Mouse (Mus musculus) embryonic facial prominence, embryonic 12.5 days (tissue): ENCODE measurements around the gene Htr6. TPM values are rescaled to one million over a fixed set of nuclear protein-coding genes. Genes with fewer than 3 reads are reported as not detected.

Experiments
- ATAC-seq: fragments of 200-750 bp; cut with Nextera tagmentation; 2 replicates; pipeline ENCODE4 v1.8.0; 2017; ENCODE audit not compliant: insufficient number of reproducible peaks, insufficient read depth, low FRiP score, low TSS enrichment
- H3K27ac ChIP-seq: fragments of 300-500 bp; sonication (generic); 2 replicates; pipeline ENCODE4 v1.5.1; 2016; ENCODE audit warnings: mild to moderate bottlenecking
- H3K27me3 ChIP-seq: fragments of 300-500 bp; sonication (generic); 2 replicates; pipeline ENCODE4 v1.6.1; 2016; ENCODE audit warnings: mild to moderate bottlenecking, moderate library complexity
- H3K36me3 ChIP-seq: fragments of 300-500 bp; sonication (generic); 2 replicates; pipeline ENCODE4 v1.6.1; 2016; ENCODE audit warnings: mild to moderate bottlenecking
- H3K4me1 ChIP-seq: fragments of 300-500 bp; sonication (generic); 2 replicates; pipeline ENCODE4 v1.6.1; 2016
- H3K4me2 ChIP-seq: fragments of 300-500 bp; sonication (generic); replicated peaks from 2 replicates; pipeline ENCODE4 v1.6.1; 2016; ENCODE audit warnings: mild to moderate bottlenecking, moderate library complexity
- H3K4me3 ChIP-seq: fragments of 300-500 bp; sonication (generic); 2 replicates; pipeline ENCODE4 v1.5.1; 2016; ENCODE audit warnings: mild to moderate bottlenecking
- H3K9ac ChIP-seq: fragments of 300-500 bp; sonication (generic); 2 replicates; pipeline ENCODE4 v1.6.1; 2016; ENCODE audit warnings: mild to moderate bottlenecking, moderate library complexity
- H3K9me3 ChIP-seq: fragments of 300-500 bp; sonication (generic); 2 replicates; pipeline ENCODE4 v1.6.1; 2016; ENCODE audit warnings: mild to moderate bottlenecking, moderate library complexity
- WGBS: fragments of 180-500 bp; shearing (Covaris S2); methylation state at CpG from one replicate; pipeline ENCODE4 v1.1.7; 2016; 5-methylcytosine and 5-hydroxymethylcytosine counted together
- polyA plus RNA-seq: library from polyadenylated mRNA; unstranded; fragments of >200 nt; fragmentation: Nextera tagmentation; extraction: Ambion mirVana; gene quantifications from 2 replicates; pipeline ENCODE4 v1.2.1, GENCODE M21; 2016

Htr6 gene
- polyA plus RNA-seq, 1 experiment from 2014 or later, result 0.40 TPM

DNA sequence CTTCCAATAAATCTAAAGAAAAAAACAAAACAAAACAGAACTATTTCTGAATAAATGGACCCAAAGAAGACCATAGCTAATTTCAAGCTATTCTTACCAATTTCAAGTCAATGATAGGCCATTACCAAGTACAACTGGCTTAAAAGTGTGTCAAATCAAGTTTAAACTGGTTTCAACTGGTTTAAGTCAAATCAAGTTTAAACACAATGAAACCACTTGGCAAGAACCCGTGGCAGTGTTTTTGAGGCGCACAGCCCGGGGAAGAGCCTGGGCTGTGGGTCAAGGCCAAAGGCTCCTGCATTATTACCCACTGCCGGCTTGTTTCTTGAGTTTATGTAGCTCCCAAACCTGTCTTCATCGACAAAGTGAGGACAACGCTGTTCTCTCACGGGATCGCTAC, 25.0 kb upstream of the Htr6 start:
- Histone ChIP-seq H3K4me2 (no peak overlapping the region), H3K4me3 (no peak overlapping the region), H3K9me3 (no peaks in the 10 kb centered on the region), H3K27ac (no peak overlapping the region), H3K9ac (no peak overlapping the region), H3K4me1 (peaks cover 24% of the 10 kb centered on the region), H3K36me3 (peaks cover 27% of the 10 kb centered on the region), H3K27me3 (no peaks in the 10 kb centered on the region)
- ATAC-seq, result no peak
- WGBS, result 92% methylated on average over 8 of the region's 8 CpGs

- H3K9ac ChIP-seq, result no peak overlapping the region
- no peaks in the 10 kb centered on the region for H3K36me3 ChIP-seq
- H3K27ac ChIP-seq, result no peak overlapping the region
- no peak for ATAC-seq
- no peak overlapping the region for H3K4me3 ChIP-seq
- peaks cover 16% of the 10 kb centered on the region; the same call in 1 of the 2 replicates for H3K27me3 ChIP-seq
- H3K9me3 ChIP-seq, result no peaks in the 10 kb centered on the region
- 80% methylated on average over 5 of the region's 5 CpGs for WGBS
- no peak overlapping the region for H3K4me2 ChIP-seq
- peaks cover 16% of the 10 kb centered on the region for H3K4me1 ChIP-seq
These were observed 20.8 kb upstream of the Htr6 start for GRCm38 (mm10) chr4:139096201-139096600.

DNA sequence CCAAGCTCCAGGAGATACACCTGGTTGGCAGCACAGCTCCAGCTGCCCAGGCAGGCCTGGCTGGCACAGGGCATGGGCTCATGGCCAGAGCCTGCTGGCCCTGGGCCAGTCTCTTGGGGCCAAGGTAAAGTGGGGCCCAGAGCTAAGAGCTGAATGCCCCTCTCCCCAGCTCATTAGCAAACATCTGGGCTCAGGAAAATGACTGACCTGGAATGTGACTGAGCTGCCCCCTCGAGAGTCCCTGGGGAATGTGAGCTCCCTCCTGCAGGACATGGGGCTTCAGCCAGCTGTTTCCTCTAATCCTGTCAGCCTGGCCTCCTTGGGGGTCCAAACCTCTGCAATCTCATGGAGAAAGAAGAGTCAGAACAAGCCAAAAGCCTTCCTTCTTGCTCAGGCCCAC, 20.0 kb upstream of the Htr6 start:
- Histone ChIP-seq H3K4me1 (peaks cover 21% of the 10 kb centered on the region), H3K36me3 (0 out of 2 replicates have a peak, but pooled peaks cover 2% of the 10 kb centered on the region), H3K9me3 (no peaks in the 10 kb centered on the region), H3K27ac (no peak overlapping the region), H3K4me3 (no peak overlapping the region), H3K4me2 (no peak overlapping the region), H3K27me3 (peaks cover 23% of the 10 kb centered on the region), H3K9ac (no peak overlapping the region)
- no peak for ATAC-seq
- WGBS, result 28% methylated on average over 1 of the region's 1 CpGs

DNA sequence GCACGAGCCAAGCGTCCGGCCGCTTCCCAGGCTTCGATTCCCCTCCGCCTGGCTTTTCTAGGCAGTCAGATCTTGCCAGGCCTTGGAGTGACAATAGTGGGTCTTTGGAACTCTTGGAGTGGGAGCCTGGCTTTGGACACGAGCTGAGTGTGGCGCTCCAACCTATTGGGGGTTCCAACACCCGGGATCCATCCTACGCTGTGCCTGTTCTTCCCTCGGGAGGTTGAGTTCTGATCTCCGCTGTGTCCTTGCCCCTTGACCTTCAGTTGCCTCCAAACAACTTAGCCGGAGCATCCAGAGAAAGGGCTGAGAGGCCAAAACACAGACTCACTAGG, 17.8 kb upstream of the Htr6 start:
- Histone ChIP-seq H3K4me1 (peaks cover 34% of the 10 kb centered on the region), H3K36me3 (0 out of 2 replicates have a peak, but pooled peaks cover 7% of the 10 kb centered on the region), H3K4me3 (peak overlapping the region; percentile 80), H3K4me2 (peak overlapping the region; percentile 76), H3K9me3 (no peaks in the 10 kb centered on the region), H3K9ac (peak overlapping the region; percentile 92), H3K27ac (peak overlapping the region; percentile 88; the same call in 1 of the 2 replicates), H3K27me3 (peaks cover 27% of the 10 kb centered on the region)
- WGBS, result 25% methylated on average over 13 of the region's 13 CpGs
- no peak for ATAC-seq

DNA sequence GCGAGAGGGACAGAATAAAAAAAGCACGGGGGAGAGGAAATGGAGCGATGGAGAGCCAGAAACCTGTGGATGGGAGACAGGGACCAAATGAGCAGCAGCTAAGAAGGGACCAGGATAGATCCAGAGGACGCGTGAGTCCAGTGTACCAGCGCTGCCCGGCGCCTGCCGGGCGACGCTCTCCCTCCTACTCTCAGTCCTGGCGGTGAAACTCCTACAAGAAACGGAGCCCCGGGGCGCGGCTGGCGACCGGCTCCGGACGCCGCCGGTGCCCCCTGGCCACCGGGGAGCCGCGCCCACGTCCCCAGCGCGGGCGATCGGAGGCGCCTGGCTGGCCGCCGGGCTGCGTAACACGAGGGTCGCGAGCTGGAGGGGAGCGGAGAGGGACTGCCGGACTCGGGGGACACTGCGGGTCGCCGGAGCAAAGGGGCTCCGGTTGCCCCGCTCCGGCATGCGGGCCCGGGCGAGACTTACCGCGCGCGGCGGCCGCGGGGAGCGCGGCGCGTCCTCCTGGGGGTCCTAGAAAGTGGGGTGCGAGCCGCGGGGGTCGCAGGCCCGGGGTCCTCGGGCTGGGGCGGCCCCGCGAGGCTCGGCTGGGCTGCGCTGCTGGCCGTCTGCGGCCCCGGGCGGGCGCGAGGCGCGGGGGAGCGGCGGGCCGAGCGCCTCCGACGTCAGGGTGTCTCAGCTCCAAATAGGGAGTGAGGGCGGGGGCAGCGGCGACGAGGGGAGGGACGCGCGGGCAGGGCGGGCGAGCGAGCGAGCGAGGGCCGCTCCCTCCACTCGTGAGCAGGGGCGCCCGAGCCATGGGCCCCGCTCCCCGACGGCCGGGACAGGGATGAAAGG, 17.2 kb upstream of the Htr6 start, which contains the start of gene Nbl1:
Gene Nbl1, minus strand, starts transcription at position 638 of the 840 bp plus-strand sequence.
- H3K36me3 ChIP-seq, result 0 out of 2 replicates have a peak, but pooled peaks cover 7% of the 10 kb centered on the region
- peaks cover 35% of the 10 kb centered on the region for H3K4me1 ChIP-seq
- no peaks in the 10 kb centered on the region for H3K9me3 ChIP-seq
- H3K4me2 ChIP-seq, result peak within 1 kb of the TSS; percentile 76
- H3K4me3 ChIP-seq, result peak within 1 kb of the TSS; percentile 80
- H3K9ac ChIP-seq, result peak within 1 kb of the TSS; percentile 92
- WGBS, result 1% methylated on average over 89 of the region's 105 CpGs
- peaks cover 28% of the 10 kb centered on the region for H3K27me3 ChIP-seq
- no peak for ATAC-seq
- peak within 1 kb of the TSS; percentile 88 for H3K27ac ChIP-seq

- H3K4me1 ChIP-seq, result peaks cover 35% of the 10 kb centered on the region
These were observed 16.3 kb upstream of the Htr6 start for GRCm38 (mm10) chr4:139091478-139092355.

DNA sequence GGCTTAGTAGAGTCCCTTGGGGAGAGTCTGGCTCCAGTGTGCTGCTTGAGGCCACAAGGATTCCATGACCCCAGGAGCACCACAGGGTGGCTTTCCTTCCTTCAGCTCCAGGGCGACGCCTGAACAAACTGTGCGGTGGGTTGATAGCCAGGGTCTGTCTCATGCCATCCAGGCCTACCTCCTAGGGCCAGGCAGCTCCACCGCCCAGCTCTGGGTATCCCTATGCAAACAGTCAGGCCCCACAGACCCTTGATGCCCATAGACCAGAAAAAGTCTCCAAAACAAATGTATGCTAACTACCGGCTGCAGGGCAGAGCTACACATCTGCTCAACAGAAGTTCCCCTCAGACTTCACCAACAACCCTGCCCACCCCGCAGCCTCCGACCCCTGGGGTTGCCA, 15.7 kb upstream of the Htr6 start:
- ATAC-seq, result no peak

More at GRCm38 (mm10) chr4:139091478-139092355, 16.3 kb upstream of the Htr6 start:
- peak overlapping the region; percentile 92 for H3K9ac ChIP-seq
- ATAC-seq, result no peak
- no peaks in the 10 kb centered on the region for H3K9me3 ChIP-seq
- H3K4me2 ChIP-seq, result peak overlapping the region; percentile 76
- H3K27me3 ChIP-seq, result peaks cover 28% of the 10 kb centered on the region
- peak overlapping the region; percentile 88 for H3K27ac ChIP-seq
- 0 out of 2 replicates have a peak, but pooled peaks cover 7% of the 10 kb centered on the region for H3K36me3 ChIP-seq
- H3K4me3 ChIP-seq, result peak overlapping the region; percentile 80
- WGBS, result 2% methylated on average over 28 of the region's 28 CpGs

DNA sequence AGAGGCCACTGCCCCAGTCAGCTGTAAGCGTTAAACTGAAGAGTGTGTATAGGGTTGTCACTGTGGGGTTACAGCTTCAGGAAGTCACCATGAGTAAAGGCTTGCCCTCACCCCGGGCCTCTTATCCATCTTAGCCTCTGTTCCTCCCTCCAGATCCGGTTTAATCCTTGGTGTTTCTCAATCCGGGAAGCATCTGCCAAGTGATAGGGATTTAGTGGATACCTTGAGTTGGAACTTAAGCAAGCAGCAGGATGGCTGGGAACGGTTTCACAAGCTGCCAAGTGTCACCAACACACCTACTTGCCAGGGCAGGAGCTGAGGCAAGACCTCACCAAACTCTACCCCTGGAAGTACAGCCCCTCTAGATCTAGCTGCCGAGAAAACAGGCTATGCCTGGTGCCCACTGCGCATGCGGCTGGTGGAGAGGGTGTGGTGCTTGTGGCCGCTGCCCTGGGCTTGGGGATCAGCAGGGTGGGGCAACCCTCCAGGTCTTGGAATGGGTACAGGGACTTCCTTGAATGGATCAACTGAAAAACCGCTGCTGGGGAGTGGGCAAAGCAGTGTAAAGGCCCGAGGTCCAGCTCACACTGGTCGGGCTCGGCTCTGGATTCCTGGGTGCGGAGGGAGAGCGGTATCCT, 15.1 kb upstream of the Htr6 start:
- H3K27ac ChIP-seq, result peak overlapping the region; percentile 88; the same call in 1 of the 2 replicates
- H3K36me3 ChIP-seq, result 0 out of 2 replicates have a peak, but pooled peaks cover 7% of the 10 kb centered on the region
- WGBS, result 56% methylated on average over 15 of the region's 15 CpGs
- peaks cover 35% of the 10 kb centered on the region for H3K4me1 ChIP-seq
- no peaks in the 10 kb centered on the region for H3K9me3 ChIP-seq
- peak overlapping the region; percentile 92; the same call in 1 of the 2 replicates for H3K9ac ChIP-seq
- peaks cover 28% of the 10 kb centered on the region for H3K27me3 ChIP-seq
- H3K4me2 ChIP-seq, result peak overlapping the region; percentile 76
- H3K4me3 ChIP-seq, result peak overlapping the region; percentile 80
- ATAC-seq, result no peak

More for the DNA sequence above, 15.7 kb upstream of the Htr6 start:
- H3K27me3 ChIP-seq, result peaks cover 28% of the 10 kb centered on the region
- H3K27ac ChIP-seq, result peak overlapping the region; percentile 88
- no peaks in the 10 kb centered on the region for H3K9me3 ChIP-seq
- 0 out of 2 replicates have a peak, but pooled peaks cover 7% of the 10 kb centered on the region for H3K36me3 ChIP-seq
- H3K4me2 ChIP-seq, result peak overlapping the region; percentile 76
- H3K9ac ChIP-seq, result peak overlapping the region; percentile 92
- 18% methylated on average over 7 of the region's 7 CpGs for WGBS
- H3K4me3 ChIP-seq, result peak overlapping the region; percentile 80
- H3K4me1 ChIP-seq, result peaks cover 35% of the 10 kb centered on the region

GRCm38 (mm10) chr4:139088982-139089671, 13.8 kb upstream of the Htr6 start:
- WGBS, result 61% methylated on average over 9 of the region's 9 CpGs
- H3K27ac ChIP-seq, result no peak overlapping the region

DNA sequence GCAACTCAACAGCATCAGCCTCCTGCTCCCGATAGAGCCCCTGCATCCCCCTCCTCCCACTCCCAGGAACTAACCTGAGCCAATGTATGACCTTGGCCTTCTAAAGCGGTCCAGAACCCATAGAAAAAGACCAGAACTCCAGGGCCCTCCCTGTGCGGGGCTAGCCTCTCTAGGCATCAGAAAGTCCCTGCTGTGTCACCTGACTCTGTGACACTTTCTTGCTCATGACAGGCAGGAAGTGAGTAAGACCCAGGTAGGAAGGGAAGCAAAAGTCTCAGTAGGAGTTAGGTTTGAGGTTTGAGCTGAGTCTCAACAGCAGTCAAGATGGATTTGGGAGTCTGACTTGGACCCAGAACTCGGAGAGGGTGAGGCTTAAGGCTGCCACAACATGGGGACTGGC, 11.6 kb upstream of the Htr6 start:
- Histone ChIP-seq H3K4me3 (no peak overlapping the region), H3K27me3 (peaks cover 15% of the 10 kb centered on the region), H3K27ac (no peak overlapping the region), H3K9ac (peak overlapping the region; percentile 11; the same call in 1 of the 2 replicates), H3K4me2 (no peak overlapping the region), H3K36me3 (peaks cover 23% of the 10 kb centered on the region; the same call in 1 of the 2 replicates), H3K4me1 (peaks cover 55% of the 10 kb centered on the region), H3K9me3 (no peaks in the 10 kb centered on the region)
- WGBS, result 66% methylated on average over 4 of the region's 4 CpGs
- ATAC-seq, result no peak

More at GRCm38 (mm10) chr4:139088982-139089671, 13.8 kb upstream of the Htr6 start:
- H3K4me2 ChIP-seq, result peak overlapping the region; percentile 22
- H3K4me3 ChIP-seq, result 0 out of 2 replicates have a peak overlapping the region, but pooled peaks have one; percentile 4
- peaks cover 19% of the 10 kb centered on the region; the same call in 1 of the 2 replicates for H3K36me3 ChIP-seq
- ATAC-seq, result no peak
- H3K4me1 ChIP-seq, result peaks cover 39% of the 10 kb centered on the region
- no peak overlapping the region for H3K9ac ChIP-seq
- H3K27me3 ChIP-seq, result peaks cover 28% of the 10 kb centered on the region
- no peaks in the 10 kb centered on the region for H3K9me3 ChIP-seq
